ENCODE assay signal across 24 mouse cellular contexts in genomic region chr10:3652522-3652921, GRCm38 (mm10).
A peak's percentile ranks its signal among the peaks of the same experiment; 100 is the strongest.
DNase-seq lines count a peak whose midpoint lies in the region; ATAC-seq and TF ChIP-seq lines count a peak whose summit lies in the region.
"Had no signal": no experiment of that assay in that cellular context is flagged by ENCODE, and none has a peak within 500 bp of the region (broad histone marks: within the 10 kb centered on the region; RNA-seq: fewer than 3 reads in every experiment).

No protein-coding gene starts in this region.

- H3K4me2 ChIP-seq in intestine, embryonic 14.5 days (ENCODE audit: low read length), result no peak overlapping the region
- no peak overlapping the region for H3K4me2 ChIP-seq in intestine, embryonic 15.5 days (replicated peaks)
- no peak overlapping the region for H3K4me2 ChIP-seq in stomach, embryonic 14.5 days (replicated peaks; ENCODE audit: low read depth, low read length)
- H3K4me2 ChIP-seq in stomach, postnatal 0 days (replicated peaks; ENCODE audit: low read depth), result no peak overlapping the region
- H3K4me2 ChIP-seq in stomach, embryonic 15.5 days, result no peak overlapping the region
- H3K4me2 ChIP-seq: embryonic facial prominence, embryonic 13.5 days; forebrain, embryonic 12.5 days; forebrain, embryonic 15.5 days; heart, embryonic 13.5 days; hindbrain, embryonic 12.5 days; hindbrain, embryonic 15.5 days had no signal

- no peak for TF ChIP-seq CTCF in stomach, postnatal 0 days (IDR thresholded peaks at IDR 0.05; ENCODE audit: low read depth)

- no peaks in the 10 kb centered on the region for H3K36me3 ChIP-seq in intestine, embryonic 14.5 days (ENCODE audit: control insufficient read depth, insufficient read depth, low read length)
- H3K36me3 ChIP-seq in intestine, embryonic 15.5 days, result no peaks in the 10 kb centered on the region
- no peaks in the 10 kb centered on the region for H3K36me3 ChIP-seq in stomach, embryonic 14.5 days (ENCODE audit: control insufficient read depth, insufficient read depth, low read length)
- no peaks in the 10 kb centered on the region for H3K36me3 ChIP-seq in stomach, postnatal 0 days (ENCODE audit: control insufficient read depth, insufficient read depth, low read length)
- no peaks in the 10 kb centered on the region for H3K36me3 ChIP-seq in stomach, embryonic 15.5 days
- H3K36me3 ChIP-seq: embryonic facial prominence, embryonic 10.5 days; embryonic facial prominence, embryonic 13.5 days; forebrain, embryonic 12.5 days; forebrain, embryonic 15.5 days; heart, embryonic 10.5 days; heart, embryonic 13.5 days; hindbrain, embryonic 12.5 days; hindbrain, embryonic 15.5 days had no signal

- no peaks in the 10 kb centered on the region for H3K27me3 ChIP-seq in intestine, embryonic 14.5 days (replicated peaks; ENCODE audit: control insufficient read depth, insufficient read depth, low read length)
- no peaks in the 10 kb centered on the region for H3K27me3 ChIP-seq in intestine, embryonic 15.5 days (replicated peaks)
- no peaks in the 10 kb centered on the region for H3K27me3 ChIP-seq in stomach, embryonic 14.5 days (ENCODE audit: control insufficient read depth, insufficient read depth, low read length)
- H3K27me3 ChIP-seq in stomach, postnatal 0 days (ENCODE audit: control insufficient read depth, insufficient read depth, low read length), result no peaks in the 10 kb centered on the region
- no peaks in the 10 kb centered on the region for H3K27me3 ChIP-seq in stomach, embryonic 15.5 days (replicated peaks)
- H3K27me3 ChIP-seq: embryonic facial prominence, embryonic 13.5 days; forebrain, embryonic 12.5 days; forebrain, embryonic 15.5 days; heart, embryonic 13.5 days; hindbrain, embryonic 12.5 days; hindbrain, embryonic 15.5 days had no signal

- no peaks in the 10 kb centered on the region; the same call in 1 of the 2 replicates for H3K4me1 ChIP-seq in intestine, embryonic 14.5 days (replicated peaks; ENCODE audit: control insufficient read depth, insufficient read depth, low read length)
- 0 out of 2 replicates have a peak, but pooled peaks cover 3% of the 10 kb centered on the region for H3K4me1 ChIP-seq in intestine, embryonic 15.5 days (replicated peaks)
- no peaks in the 10 kb centered on the region for H3K4me1 ChIP-seq in stomach, embryonic 14.5 days (ENCODE audit: control insufficient read depth, insufficient read depth, low read length)
- no peaks in the 10 kb centered on the region for H3K4me1 ChIP-seq in stomach, postnatal 0 days (replicated peaks; ENCODE audit: control insufficient read depth, insufficient read depth)
- no peaks in the 10 kb centered on the region for H3K4me1 ChIP-seq in stomach, embryonic 15.5 days
- H3K4me1 ChIP-seq: embryonic facial prominence, embryonic 10.5 days; forebrain, embryonic 12.5 days; forebrain, embryonic 15.5 days; heart, embryonic 10.5 days; heart, embryonic 13.5 days; hindbrain, embryonic 12.5 days; hindbrain, embryonic 15.5 days had no signal

- 0 out of 2 replicates have a peak, but pooled peaks have one; percentile 45 for ATAC-seq in intestine, embryonic 14.5 days (replicated peaks; ENCODE audit: low FRiP score, low TSS enrichment, low read depth)
- ATAC-seq in intestine, embryonic 15.5 days, result no peak
- 0 out of 2 replicates have a peak, but pooled peaks have one; percentile 29 for ATAC-seq in stomach, embryonic 14.5 days (ENCODE audit: insufficient number of reproducible peaks, insufficient read depth, low FRiP score, low read depth)
- ATAC-seq in stomach, postnatal 0 days (ENCODE audit: low FRiP score, low TSS enrichment), result no peak
- 0 out of 2 replicates have a peak, but pooled peaks have one; percentile 16 for ATAC-seq in stomach, embryonic 15.5 days (ENCODE audit: insufficient read depth, low FRiP score, low read depth)
- ATAC-seq: CD4-positive, CD25-positive, alpha-beta regulatory T cell, adult 4 months; forebrain, embryonic 15.5 days had no signal

- WGBS in intestine, embryonic 14.5 days, result 60% methylated on average over 3 of the region's 3 CpGs
- 54% methylated on average over 3 of the region's 3 CpGs for WGBS in intestine, embryonic 15.5 days
- 64% methylated on average over 3 of the region's 3 CpGs for WGBS in stomach, embryonic 14.5 days
- 39% methylated on average over 3 of the region's 3 CpGs for WGBS in stomach, postnatal 0 days
- WGBS in stomach, embryonic 15.5 days, result 61% methylated on average over 3 of the region's 3 CpGs

- H3K9ac ChIP-seq in intestine, embryonic 14.5 days (ENCODE audit: low read length), result no peak overlapping the region
- H3K9ac ChIP-seq in intestine, embryonic 15.5 days, result no peak overlapping the region
- H3K9ac ChIP-seq in stomach, embryonic 14.5 days (replicated peaks; ENCODE audit: low read depth, low read length), result no peak overlapping the region
- H3K9ac ChIP-seq in stomach, postnatal 0 days (ENCODE audit: low read length), result no peak overlapping the region
- no peak overlapping the region for H3K9ac ChIP-seq in stomach, embryonic 15.5 days
- H3K9ac ChIP-seq: embryonic facial prominence, embryonic 13.5 days; forebrain, embryonic 12.5 days; forebrain, embryonic 15.5 days; heart, embryonic 13.5 days; hindbrain, embryonic 12.5 days; hindbrain, embryonic 15.5 days had no signal

- H3K27ac ChIP-seq in intestine, embryonic 14.5 days (ENCODE audit: low read depth), result no peak overlapping the region
- H3K27ac ChIP-seq in intestine, embryonic 15.5 days, result no peak overlapping the region
- H3K27ac ChIP-seq in stomach, embryonic 14.5 days (ENCODE audit: low read length), result no peak overlapping the region
- H3K27ac ChIP-seq in stomach, postnatal 0 days (replicated peaks), result no peak overlapping the region
- no peak overlapping the region for H3K27ac ChIP-seq in stomach, embryonic 15.5 days
- H3K27ac ChIP-seq: embryonic facial prominence, embryonic 10.5 days; embryonic facial prominence, embryonic 13.5 days; forebrain, embryonic 12.5 days; forebrain, embryonic 15.5 days; heart, embryonic 10.5 days; heart, embryonic 13.5 days; hindbrain, embryonic 12.5 days; hindbrain, embryonic 15.5 days had no signal

- DNase-seq in intestine, embryonic 14.5 days (ENCODE audit: low spot score), result no peak
- no peak for DNase-seq in stomach, postnatal 0 days (ENCODE audit: low spot score)
- no peak for DNase-seq in embryo, embryonic 11 days
- DNase-seq: adrenal gland, adult 2 months; adrenal gland, postnatal 14 days; cerebellum, adult 11 months; cerebellum, adult 2 months; cerebellum, adult 9-11 months; cerebellum, postnatal 25 days; gastrocnemius, postnatal 14 days; heart, postnatal 14 days had no signal

- H3K9me3 ChIP-seq in intestine, embryonic 14.5 days (ENCODE audit: control insufficient read depth, low read length), result no peaks in the 10 kb centered on the region
- H3K9me3 ChIP-seq in intestine, embryonic 15.5 days, result no peaks in the 10 kb centered on the region
- H3K9me3 ChIP-seq in stomach, embryonic 14.5 days (ENCODE audit: control insufficient read depth, low read depth, low read length), result no peaks in the 10 kb centered on the region
- no peaks in the 10 kb centered on the region for H3K9me3 ChIP-seq in stomach, postnatal 0 days (ENCODE audit: control insufficient read depth, low read length)
- no peaks in the 10 kb centered on the region for H3K9me3 ChIP-seq in stomach, embryonic 15.5 days
- H3K9me3 ChIP-seq: embryonic facial prominence, embryonic 10.5 days; embryonic facial prominence, embryonic 13.5 days; forebrain, embryonic 12.5 days; forebrain, embryonic 15.5 days; heart, embryonic 10.5 days; heart, embryonic 13.5 days; hindbrain, embryonic 12.5 days; hindbrain, embryonic 15.5 days had no signal

- TF ChIP-seq EP300 in stomach, postnatal 0 days (optimal IDR thresholded peaks at IDR 0.05), result no peak

- H3K4me3 ChIP-seq in intestine, embryonic 14.5 days (ENCODE audit: low read depth, low read length), result no peak overlapping the region
- H3K4me3 ChIP-seq in intestine, embryonic 15.5 days (replicated peaks), result no peak overlapping the region
- H3K4me3 ChIP-seq in stomach, embryonic 14.5 days (ENCODE audit: low read depth, low read length), result no peak overlapping the region
- no peak overlapping the region for H3K4me3 ChIP-seq in stomach, postnatal 0 days (ENCODE audit: low read depth, low read length)
- no peak overlapping the region for H3K4me3 ChIP-seq in stomach, embryonic 15.5 days (replicated peaks)
- H3K4me3 ChIP-seq: embryonic facial prominence, embryonic 10.5 days; embryonic facial prominence, embryonic 13.5 days; erythroblast, embryonic 14.5 days; forebrain, embryonic 12.5 days; forebrain, embryonic 15.5 days; heart, embryonic 10.5 days; heart, embryonic 13.5 days; hindbrain, embryonic 12.5 days; hindbrain, embryonic 15.5 days had no signal

Comparison
In these comparisons a context has a peak if more than half of its experiments do, and no peak if none do; other contexts are left out.
1. ATAC-seq: peak in intestine, embryonic 14.5 days (single experiment), stomach, embryonic 14.5 days (single experiment) and stomach, embryonic 15.5 days (single experiment); none in intestine, embryonic 15.5 days (single experiment) and stomach, postnatal 0 days (single experiment).